Mouse (Mus musculus): Measurements from ENCODE around the gene Sh3bgrl3.

- no peak for TF ChIP-seq SIN3A (IDR thresholded peaks at IDR 0.05; ENCODE audit: low read length)
- TF ChIP-seq MYC (IDR thresholded peaks at IDR 0.05; ENCODE audit: low read depth, low read length) = no peak
These were observed 20.4 kb downstream of the Sh3bgrl3 start for GRCm38 (mm10) chr4:134108196-134108595.

Data from CH12.LX (cell line).